Mouse (Mus musculus): ENCODE data around the gene Zfp541. TPM values are rescaled to one million over a fixed set of nuclear protein-coding genes. Genes with fewer than 3 reads are reported as not detected.

Zfp541 gene
- total and polyA plus RNA-seq, 2 experiments from 2014 or later: 0.15 to 0.33 TPM

DNA sequence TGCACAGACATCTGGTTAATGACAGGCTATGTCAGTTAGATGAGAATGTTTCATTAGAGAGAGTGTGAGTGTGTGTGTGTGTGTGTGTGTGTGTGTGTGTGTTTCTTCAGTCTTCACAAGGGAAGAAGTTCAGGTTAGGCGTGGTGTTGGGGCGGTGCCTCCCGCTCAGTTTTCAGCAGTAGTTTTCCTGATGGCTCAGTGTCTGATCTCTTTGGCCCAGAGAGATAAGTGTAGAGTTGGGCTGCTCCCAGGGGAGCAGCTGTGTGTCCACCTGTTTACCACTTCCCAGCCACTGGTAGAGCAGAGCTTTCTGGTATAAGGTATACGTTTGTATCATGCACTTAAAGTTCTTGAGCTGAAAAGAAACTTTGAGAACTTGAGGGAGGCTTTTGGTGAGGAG lies 38.3 kb downstream of the Zfp541 start:
- Histone ChIP-seq H3K4me1 (ENCODE audit: insufficient read depth, low read length) (peaks cover 6% of the 10 kb centered on the region), H3K4me2 (ENCODE audit: low read depth, low read length, poor library complexity, severe bottlenecking) (peak overlapping the region; percentile 78), H3K9me3 (ENCODE audit: low read length) (no peaks in the 10 kb centered on the region), H3K27me3 (ENCODE audit: insufficient read depth, low read length) (peaks cover 2% of the 10 kb centered on the region; the same call in 1 of the 2 replicates), H3K27ac (ENCODE audit: low read depth, low read length) (no peak overlapping the region), H3K36me3 (ENCODE audit: insufficient read depth, low read length) (peaks cover 26% of the 10 kb centered on the region), H3K9ac (replicated peaks; ENCODE audit: low read length, poor library complexity, severe bottlenecking) (0 out of 2 replicates have a peak overlapping the region, but pooled peaks have one; percentile 29), H3K4me3 (ENCODE audit: low read depth, low read length) (no peak overlapping the region)
- ATAC-seq (ENCODE audit: low FRiP score): no peak
- no peak for TF ChIP-seq CTCF (IDR thresholded peaks at IDR 0.05)
- 79% methylated on average over 4 of the region's 4 CpGs for WGBS
- no peak for DNase-seq (ENCODE audit: low spot score)

GRCm38 (mm10) chr7:16101081-16101480 lies 39.5 kb downstream of the Zfp541 start:
- H3K27ac ChIP-seq (ENCODE audit: low read depth, low read length): no peak overlapping the region
- no peak overlapping the region for H3K4me3 ChIP-seq (ENCODE audit: low read depth, low read length)
- 86% methylated on average over 7 of the region's 7 CpGs for WGBS
- DNase-seq (ENCODE audit: low spot score) (no peak), ATAC-seq (ENCODE audit: low FRiP score) (no peak)
- H3K9ac ChIP-seq (replicated peaks; ENCODE audit: low read length, poor library complexity, severe bottlenecking): no peak overlapping the region
- no peaks in the 10 kb centered on the region for H3K9me3 ChIP-seq (ENCODE audit: low read length)
- peaks cover 6% of the 10 kb centered on the region for H3K4me1 ChIP-seq (ENCODE audit: insufficient read depth, low read length)
- H3K27me3 ChIP-seq (ENCODE audit: insufficient read depth, low read length): no peaks in the 10 kb centered on the region
- TF ChIP-seq CTCF (IDR thresholded peaks at IDR 0.05): no peak
- no peak overlapping the region for H3K4me2 ChIP-seq (ENCODE audit: low read depth, low read length, poor library complexity, severe bottlenecking)
- peaks cover 31% of the 10 kb centered on the region for H3K36me3 ChIP-seq (ENCODE audit: insufficient read depth, low read length)

- no peak overlapping the region for H3K4me2 ChIP-seq (ENCODE audit: low read depth, low read length, poor library complexity, severe bottlenecking)
- DNase-seq (ENCODE audit: low spot score): no peak
- H3K9ac ChIP-seq (replicated peaks; ENCODE audit: low read length, poor library complexity, severe bottlenecking): no peak overlapping the region
- H3K27ac ChIP-seq (ENCODE audit: low read depth, low read length): no peak overlapping the region
- TF ChIP-seq CTCF (IDR thresholded peaks at IDR 0.05): no peak
- peaks cover 34% of the 10 kb centered on the region for H3K36me3 ChIP-seq (ENCODE audit: insufficient read depth, low read length)
- no peaks in the 10 kb centered on the region for H3K9me3 ChIP-seq (ENCODE audit: low read length)
- H3K4me3 ChIP-seq (ENCODE audit: low read depth, low read length): no peak overlapping the region
- H3K4me1 ChIP-seq (ENCODE audit: insufficient read depth, low read length): peaks cover 6% of the 10 kb centered on the region
- 83% methylated on average over 15 of the region's 15 CpGs for whole genome bisulfite sequencing
- no peaks in the 10 kb centered on the region for H3K27me3 ChIP-seq (ENCODE audit: insufficient read depth, low read length)
- no peak for ATAC-seq (ENCODE audit: low FRiP score)
Observed at GRCm38 (mm10) chr7:16101726-16102475, 40.3 kb downstream of the Zfp541 start.

GRCm38 (mm10) chr7:16102686-16103226 lies 41.1 kb downstream of the Zfp541 start:
- Histone ChIP-seq H3K4me3 (ENCODE audit: low read depth, low read length) (no peak overlapping the region), H3K36me3 (ENCODE audit: insufficient read depth, low read length) (peaks cover 34% of the 10 kb centered on the region), H3K4me1 (ENCODE audit: insufficient read depth, low read length) (peaks cover 6% of the 10 kb centered on the region), H3K9ac (replicated peaks; ENCODE audit: low read length, poor library complexity, severe bottlenecking) (no peak overlapping the region; the same call in 1 of the 2 replicates), H3K27me3 (ENCODE audit: insufficient read depth, low read length) (no peaks in the 10 kb centered on the region), H3K27ac (ENCODE audit: low read depth, low read length) (no peak overlapping the region), H3K4me2 (ENCODE audit: low read depth, low read length, poor library complexity, severe bottlenecking) (no peak overlapping the region), H3K9me3 (ENCODE audit: low read length) (no peaks in the 10 kb centered on the region)
- no peak for TF ChIP-seq CTCF (IDR thresholded peaks at IDR 0.05)
- WGBS: 86% methylated on average over 5 of the region's 5 CpGs
- no peak for DNase-seq (ENCODE audit: low spot score)
- no peak for ATAC-seq (ENCODE audit: low FRiP score)

- peaks cover 6% of the 10 kb centered on the region for H3K4me1 ChIP-seq (ENCODE audit: insufficient read depth, low read length)
- ATAC-seq (ENCODE audit: low FRiP score): peak; percentile 17; the same call in 1 of the 2 replicates
- H3K9ac ChIP-seq (replicated peaks; ENCODE audit: low read length, poor library complexity, severe bottlenecking): 0 out of 2 replicates have a peak overlapping the region, but pooled peaks have one; percentile 13
Observed at GRCm38 (mm10) chr7:16103760-16104159, 42.1 kb downstream of the Zfp541 start.

More at GRCm38 (mm10) chr7:16103760-16104159, 42.1 kb downstream of the Zfp541 start:
- Histone ChIP-seq H3K27me3 (ENCODE audit: insufficient read depth, low read length) (no peaks in the 10 kb centered on the region), H3K4me3 (ENCODE audit: low read depth, low read length) (no peak overlapping the region), H3K27ac (ENCODE audit: low read depth, low read length) (0 out of 2 replicates have a peak overlapping the region, but pooled peaks have one; percentile 32), H3K9me3 (ENCODE audit: low read length) (no peaks in the 10 kb centered on the region), H3K4me2 (ENCODE audit: low read depth, low read length, poor library complexity, severe bottlenecking) (no peak overlapping the region), H3K36me3 (ENCODE audit: insufficient read depth, low read length) (peaks cover 41% of the 10 kb centered on the region)
- no peak for TF ChIP-seq CTCF (IDR thresholded peaks at IDR 0.05)
- 62% methylated on average over 6 of the region's 6 CpGs for WGBS
- DNase-seq (ENCODE audit: low spot score): peak; percentile 77

All from midbrain, postnatal 0 days (tissue).